Mouse (Mus musculus): ENCODE data around the gene Wdr74. TPM values are rescaled to one million over a fixed set of nuclear protein-coding genes. Genes with fewer than 3 reads are reported as not detected.
"Not testable (repeated sequence)": the region's sequence is repeated elsewhere in the genome, so short reads cannot be mapped to it uniquely, and the experiment has no call there.

Gene Wdr74
- total RNA-seq, 2 experiments from 2014 or later: 48.5 to 53.1 TPM

- intact Hi-C loops (cut with DNase I): loop anchor here (2.0 kb wide), 1 partner anchor 150 kb away; no protein-coding TSS in a partner anchor
- DNase-seq (ENCODE audit: extremely low spot score in 1 of 2, low spot score in 2 of 2): peak in 1 of 2 experiments; percentile 43
- Histone ChIP-seq H3K4me3 (no peak overlapping the region), H3K27ac (no peak overlapping the region)
- TF ChIP-seq CTCF (IDR thresholded peaks at IDR 0.05): peak; percentile 82
These were observed 17.3 kb upstream of the Wdr74 start for GRCm38 (mm10) chr19:8718357-8718756.

GRCm38 (mm10) chr19:8719037-8719436 lies 16.6 kb upstream of the Wdr74 start:
- peak; percentile 44 for TF ChIP-seq CTCF (IDR thresholded peaks at IDR 0.05)
- H3K27ac ChIP-seq: not testable (repeated sequence)
- intact Hi-C loops (cut with DNase I): loop anchor here (2.0 kb wide), 1 partner anchor 150 kb away; no protein-coding TSS in a partner anchor

GRCm38 (mm10) chr19:8721378-8721777 lies 14.2 kb upstream of the Wdr74 start:
- intact Hi-C loops (cut with DNase I): no loop called here
- no peak for DNase-seq (ENCODE audit: extremely low spot score in 1 of 2, low spot score in 2 of 2)
- H3K27ac ChIP-seq: no peak overlapping the region
- H3K4me3 ChIP-seq: peak overlapping the region; percentile 95
- no peak for TF ChIP-seq CTCF (IDR thresholded peaks at IDR 0.05)

More at GRCm38 (mm10) chr19:8719037-8719436, 16.6 kb upstream of the Wdr74 start:
- not testable (repeated sequence) for DNase-seq (ENCODE audit: extremely low spot score in 1 of 2, low spot score in 2 of 2); H3K4me3 ChIP-seq

GRCm38 (mm10) chr19:8722021-8722420 lies 13.6 kb upstream of the Wdr74 start:
- intact Hi-C loops (cut with DNase I): no loop called here
- H3K4me3 ChIP-seq: peak overlapping the region; percentile 95
- peak overlapping the region; percentile 95; the same call in 1 of the 2 replicates for H3K27ac ChIP-seq
- DNase-seq (ENCODE audit: extremely low spot score in 1 of 2, low spot score in 2 of 2): no peak
- no peak for TF ChIP-seq CTCF (IDR thresholded peaks at IDR 0.05)

GRCm38 (mm10) chr19:8722559-8722906 lies 13.1 kb upstream of the Wdr74 start:
- Histone ChIP-seq H3K27ac (peak overlapping the region; percentile 95), H3K4me3 (peak overlapping the region; percentile 95)
- no peak for TF ChIP-seq CTCF (IDR thresholded peaks at IDR 0.05)
- no peak for DNase-seq (ENCODE audit: extremely low spot score in 1 of 2, low spot score in 2 of 2)
- intact Hi-C loops (cut with DNase I): no loop called here

GRCm38 (mm10) chr19:8722907-8723573 lies 12.6 kb upstream of the Wdr74 start, which contains the start of gene Slc3a2:
Gene Slc3a2 (minus strand): TSS chr19:8723369.
- intact Hi-C loops (cut with DNase I): no loop called here
- Histone ChIP-seq H3K4me3 (peak within 1 kb of the TSS; percentile 95), H3K27ac (peak within 1 kb of the TSS; percentile 95)
- no peak; the same call in 1 of the 2 replicates for TF ChIP-seq CTCF (IDR thresholded peaks at IDR 0.05)
- DNase-seq (ENCODE audit: extremely low spot score in 1 of 2, low spot score in 2 of 2): peak; percentile 96 to 97

- intact Hi-C loops (cut with DNase I): no loop called here
- no peak for TF ChIP-seq CTCF (IDR thresholded peaks at IDR 0.05)
- no peak for DNase-seq (ENCODE audit: extremely low spot score in 1 of 2, low spot score in 2 of 2)
- Histone ChIP-seq H3K27ac (peak overlapping the region; percentile 91), H3K4me3 (peak overlapping the region; percentile 95)
These were observed 11.9 kb upstream of the Wdr74 start for GRCm38 (mm10) chr19:8723574-8724346.

GRCm38 (mm10) chr19:8724392-8724791 lies 11.2 kb upstream of the Wdr74 start:
- DNase-seq (ENCODE audit: extremely low spot score in 1 of 2, low spot score in 2 of 2): no peak
- intact Hi-C loops (cut with DNase I): no loop called here
- Histone ChIP-seq H3K27ac (no peak overlapping the region), H3K4me3 (peak overlapping the region; percentile 95)
- no peak for TF ChIP-seq CTCF (IDR thresholded peaks at IDR 0.05)

GRCm38 (mm10) chr19:8725081-8725613 lies 10.5 kb upstream of the Wdr74 start:
- H3K4me3 ChIP-seq: no peak overlapping the region
- no peak for DNase-seq (ENCODE audit: extremely low spot score in 1 of 2, low spot score in 2 of 2)
- intact Hi-C loops (cut with DNase I): no loop called here
- TF ChIP-seq CTCF (IDR thresholded peaks at IDR 0.05): no peak
- H3K27ac ChIP-seq: no peak overlapping the region

GRCm38 (mm10) chr19:8726609-8727390 lies 8.8 kb upstream of the Wdr74 start:
- intact Hi-C loops (cut with DNase I): no loop called here
- Histone ChIP-seq H3K4me3 (no peak overlapping the region), H3K27ac (no peak overlapping the region)
- DNase-seq (ENCODE audit: extremely low spot score in 1 of 2, low spot score in 2 of 2): no peak
- TF ChIP-seq CTCF (IDR thresholded peaks at IDR 0.05): no peak

- intact Hi-C loops (cut with DNase I): no loop called here
- H3K27ac ChIP-seq: no peak overlapping the region
- no peak for TF ChIP-seq CTCF (IDR thresholded peaks at IDR 0.05)
These were observed 8.0 kb upstream of the Wdr74 start for GRCm38 (mm10) chr19:8727495-8728114.

GRCm38 (mm10) chr19:8728335-8729099 lies 7.1 kb upstream of the Wdr74 start:
- H3K4me3 ChIP-seq; H3K27ac ChIP-seq; intact Hi-C loops (cut with DNase I); DNase-seq (ENCODE audit: extremely low spot score in 1 of 2, low spot score in 2 of 2): not testable (repeated sequence)

More at GRCm38 (mm10) chr19:8727495-8728114, 8.0 kb upstream of the Wdr74 start:
- no peak overlapping the region for H3K4me3 ChIP-seq
- no peak for DNase-seq (ENCODE audit: extremely low spot score in 1 of 2, low spot score in 2 of 2)

Measured in left cerebral cortex, adult 2 months (tissue).